Mouse (Mus musculus) embryonic fibroblast, embryonic 13.5 days (primary cell): Measurements from ENCODE around the gene Hfm1.

ENCODE experiments used
- CTCF ChIP-seq: IDR thresholded peaks from 2 replicates; pipeline ENCODE4 v1.5.1; 2011; ENCODE audit warnings: mild to moderate bottlenecking, control low read depth, low read length, moderate library complexity, borderline replicate concordance; ENCODE audit not compliant: insufficient read depth
- POLR2A ChIP-seq: IDR thresholded peaks from 2 replicates; pipeline ENCODE4 v1.6.1; 2011; ENCODE audit warnings: low read depth, mild to moderate bottlenecking, control low read depth, low read length, moderate library complexity

DNA sequence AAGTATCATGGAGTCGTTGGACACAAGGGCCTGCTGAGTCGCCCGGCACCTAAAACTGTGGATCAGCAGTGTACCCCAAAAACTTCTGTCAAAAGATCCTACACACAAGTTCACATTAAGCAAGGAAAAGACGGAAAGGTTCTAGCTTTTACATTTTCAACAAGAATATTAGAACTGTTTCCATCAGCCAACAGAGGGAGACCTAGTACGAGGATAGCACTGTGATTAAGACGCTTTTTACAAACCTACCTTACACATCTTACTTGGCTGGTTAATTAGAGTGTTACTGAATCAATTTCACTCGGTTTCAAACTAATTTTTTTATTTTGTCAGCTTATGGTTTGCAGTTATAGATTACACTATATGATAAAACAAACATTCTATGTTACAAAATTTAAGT is 47.8 kb upstream of the Hfm1 start:
- TF ChIP-seq POLR2A (no peak), CTCF (no peak)
